Mouse (Mus musculus) megakaryocyte, adult 5-6 weeks (primary cell): Measurements from ENCODE around the gene Cfd. TPM values are rescaled to one million over a fixed set of nuclear protein-coding genes. Genes with fewer than 3 reads are reported as not detected.
"Not testable (repeated sequence)": the region's sequence is repeated elsewhere in the genome, so short reads cannot be mapped to it uniquely, and the experiment has no call there.

Experiments used
- ATAC-seq: 2 replicates; pipeline ENCODE4 v1.8.0; 2016; ENCODE audit warnings: mild to moderate bottlenecking, inconsistent platforms; ENCODE audit not compliant: poor library complexity, severe bottlenecking
- total RNA-seq, 2 experiments: library from RNA; stranded (forward) in 1 of 2; stranded (reverse) in 1 of 2; fragments of 153-499, 151-499 nt in 1 of 2; fragments of 221-1000, 200-1000 nt in 1 of 2; gene quantifications; 2 replicates each; pipeline versions ENCODE4 v1.2.3 to v1.2.4; 2015 to 2017

The Cfd gene
- total RNA-seq, 2 experiments from 2014 or later = not detected

DNA sequence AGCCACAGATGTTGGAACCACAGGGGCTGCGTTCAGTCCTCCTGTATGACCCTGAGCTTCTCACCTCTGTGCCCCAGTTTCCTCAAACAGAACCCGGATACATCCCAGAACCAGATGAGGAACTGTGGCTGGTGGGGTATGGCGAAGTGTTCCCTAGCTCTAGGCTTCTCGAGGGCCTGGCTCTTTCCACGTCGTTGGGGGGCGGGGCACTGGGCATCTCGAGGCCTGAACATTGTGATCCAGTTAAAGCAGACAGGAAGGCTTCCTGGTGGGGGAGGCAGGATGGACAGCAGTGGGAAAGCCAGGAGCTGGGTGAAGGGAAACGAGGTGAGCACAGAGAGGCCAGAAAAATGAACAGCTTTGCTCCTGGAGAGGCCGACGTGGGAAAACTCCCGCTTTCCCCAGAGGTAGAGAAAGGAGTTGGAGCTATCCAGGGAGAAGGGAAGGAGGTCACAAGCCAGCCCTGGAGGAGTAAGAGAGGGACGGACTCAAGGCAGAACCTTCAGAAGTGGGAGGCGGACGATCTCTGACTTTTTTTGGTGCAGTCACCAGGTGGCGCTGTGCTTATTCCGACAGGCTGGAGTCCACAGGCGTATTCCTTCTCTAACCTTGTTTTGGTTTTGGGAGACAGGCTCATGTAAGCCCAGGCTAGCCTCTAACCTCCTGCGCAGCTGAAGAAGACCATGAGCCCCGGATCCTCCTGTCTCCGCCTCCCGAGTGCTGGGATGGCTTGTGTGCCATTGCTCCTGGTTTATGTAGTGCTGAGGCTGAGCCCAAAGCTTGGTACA lies 7.2 kb upstream of the Cfd start:
- peak; percentile 64 for ATAC-seq

DNA sequence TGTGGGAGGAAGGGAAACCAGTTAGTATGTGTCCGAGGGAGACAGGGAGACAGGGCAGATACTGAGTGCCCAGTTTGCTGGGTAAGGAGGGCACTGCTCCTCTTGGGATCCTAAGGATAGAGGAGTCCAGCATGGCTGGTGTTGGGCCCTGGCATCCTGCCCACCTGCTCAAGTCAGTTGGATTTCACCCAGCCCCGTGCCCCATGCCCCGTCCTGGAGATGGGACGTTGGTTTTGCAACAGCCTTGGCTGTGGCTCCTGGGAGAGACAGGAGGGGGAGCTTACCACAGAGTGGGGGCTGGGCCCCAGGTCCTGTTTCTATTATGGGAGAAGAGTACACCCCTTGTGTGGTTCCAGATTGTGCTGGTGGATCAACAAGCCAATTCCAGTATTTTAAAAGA lies 6.2 kb upstream of the Cfd start:
- ATAC-seq = no peak

DNA sequence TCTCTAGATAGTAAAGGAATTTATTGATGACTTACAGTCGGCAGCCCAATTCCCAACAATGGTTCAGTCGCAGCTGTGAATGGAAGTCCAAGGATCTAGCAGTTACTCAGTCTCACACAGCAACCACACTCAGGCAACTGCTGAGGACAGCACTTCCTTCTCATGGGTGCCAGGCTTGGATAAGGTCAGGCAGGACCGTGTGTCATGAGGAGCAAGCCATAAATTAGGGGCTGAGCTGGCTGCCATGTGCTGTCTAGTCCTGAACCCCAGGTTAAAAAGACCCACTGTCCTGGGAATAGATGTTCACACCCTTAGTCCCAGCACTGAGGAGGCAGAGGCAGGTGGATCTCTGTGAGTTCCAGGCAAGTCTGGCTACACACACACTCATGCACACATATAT lies 5.7 kb upstream of the Cfd start:
- ATAC-seq = not testable (repeated sequence)

DNA sequence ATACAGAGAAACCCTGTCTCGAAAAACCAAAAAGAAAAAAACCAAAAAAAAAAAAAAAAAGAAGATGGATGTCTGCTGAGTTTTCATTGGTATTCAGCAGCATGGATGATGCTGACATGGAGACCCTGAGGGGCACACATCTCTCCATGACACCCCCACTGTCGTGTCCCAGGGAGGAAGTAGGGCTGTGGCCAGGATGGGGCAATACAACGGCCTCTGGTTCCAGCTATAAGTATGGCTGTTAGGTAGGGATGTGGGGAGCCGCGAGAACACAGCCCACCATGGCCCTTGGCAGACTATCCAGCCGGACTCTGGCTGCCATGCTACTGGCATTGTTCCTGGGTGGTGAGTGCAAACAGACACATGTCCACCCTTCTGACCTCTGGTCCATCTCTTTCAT lies 4.6 kb upstream of the Cfd start, which contains the start of gene Elane:
Gene Elane (plus strand): TSS at position 194 of the 400 bp plus-strand sequence.
- no peak for ATAC-seq

DNA sequence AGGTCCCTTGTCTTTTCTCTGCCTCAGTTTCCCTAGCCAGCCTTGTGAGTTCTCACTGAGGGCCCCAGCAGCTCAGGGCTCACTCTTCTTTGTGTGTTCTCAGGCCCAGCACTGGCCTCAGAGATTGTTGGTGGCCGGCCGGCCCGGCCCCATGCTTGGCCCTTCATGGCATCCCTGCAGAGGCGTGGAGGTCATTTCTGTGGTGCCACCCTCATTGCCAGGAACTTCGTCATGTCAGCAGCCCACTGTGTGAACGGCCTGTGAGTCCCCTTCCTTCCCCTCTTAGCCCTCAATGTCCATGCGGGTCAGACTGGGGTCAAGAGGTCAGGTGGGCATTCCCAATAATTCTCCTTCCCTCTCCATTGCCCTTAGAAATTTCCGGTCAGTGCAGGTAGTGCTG lies 4.0 kb upstream of the Cfd start:
- ATAC-seq = no peak

DNA sequence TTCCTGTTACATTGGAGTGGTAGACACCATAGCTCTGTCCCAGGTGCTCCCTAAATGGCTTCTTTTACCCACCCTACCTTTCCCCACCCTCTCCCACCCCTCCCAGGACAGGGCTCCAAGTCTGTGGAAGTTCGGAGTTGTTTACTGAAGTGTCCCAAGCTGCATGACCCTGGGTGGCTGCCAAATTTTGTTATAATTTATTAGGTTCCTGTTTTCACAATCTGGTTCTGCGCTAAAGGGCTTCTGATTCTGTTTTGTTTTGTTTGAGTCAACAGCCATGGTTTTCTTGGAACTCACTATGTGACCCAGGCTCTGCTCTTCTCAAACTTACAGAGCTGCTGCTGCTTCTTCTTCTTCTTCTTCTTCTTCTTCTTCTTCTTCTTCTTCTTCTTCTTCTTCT lies 1.3 kb upstream of the Cfd start:
- ATAC-seq = no peak

DNA sequence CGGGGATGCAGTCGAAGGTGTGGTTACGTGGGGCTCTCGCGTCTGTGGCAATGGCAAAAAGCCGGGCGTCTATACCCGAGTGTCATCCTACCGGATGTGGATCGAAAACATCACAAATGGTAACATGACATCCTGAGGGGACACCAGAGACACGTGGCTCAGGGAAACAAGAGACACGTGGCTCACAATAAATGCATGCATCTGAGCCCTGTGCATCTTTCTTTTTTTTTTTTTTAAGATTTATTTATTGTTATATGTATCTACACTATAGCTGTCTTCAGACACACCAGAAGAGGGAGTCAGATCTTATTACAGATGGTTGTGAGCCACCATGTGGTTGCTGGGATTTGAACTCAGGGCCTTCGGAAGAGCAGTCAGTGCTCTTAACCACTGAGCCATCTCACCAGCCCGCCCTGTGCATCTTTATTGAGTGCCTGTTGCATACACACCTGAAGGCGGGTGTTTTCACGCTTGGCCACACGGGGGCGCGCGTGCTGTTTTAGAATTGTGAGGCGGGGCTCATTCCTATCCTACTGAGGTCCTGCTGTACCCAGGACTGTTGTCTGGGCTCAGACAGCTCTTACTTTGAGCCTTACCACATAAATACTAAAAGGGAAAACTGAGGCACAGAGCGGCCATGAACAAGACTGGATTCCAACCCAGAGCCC lies 1.9 kb downstream of the Cfd start:
- ATAC-seq = peak; percentile 95

DNA sequence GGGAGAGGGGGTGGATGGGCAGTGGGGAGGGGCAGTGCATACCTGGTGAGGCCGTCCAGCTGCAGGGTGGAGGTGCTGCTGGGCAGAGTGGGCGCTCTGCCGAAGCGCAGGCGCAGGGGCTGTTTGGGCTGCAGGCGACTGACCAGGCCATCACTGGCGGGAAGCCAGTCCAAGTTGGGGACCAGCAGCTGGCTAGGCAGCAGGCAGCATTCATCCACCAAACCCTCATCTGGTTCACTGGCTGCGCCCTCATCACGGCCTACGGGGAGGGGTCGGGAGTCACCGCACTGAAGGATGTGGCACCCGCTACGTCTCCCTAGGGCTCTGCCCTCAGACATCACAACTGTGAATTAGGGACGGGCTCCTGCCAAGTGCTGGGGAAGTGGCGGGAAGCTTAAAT lies 5.7 kb downstream of the Cfd start:
- no peak for ATAC-seq

DNA sequence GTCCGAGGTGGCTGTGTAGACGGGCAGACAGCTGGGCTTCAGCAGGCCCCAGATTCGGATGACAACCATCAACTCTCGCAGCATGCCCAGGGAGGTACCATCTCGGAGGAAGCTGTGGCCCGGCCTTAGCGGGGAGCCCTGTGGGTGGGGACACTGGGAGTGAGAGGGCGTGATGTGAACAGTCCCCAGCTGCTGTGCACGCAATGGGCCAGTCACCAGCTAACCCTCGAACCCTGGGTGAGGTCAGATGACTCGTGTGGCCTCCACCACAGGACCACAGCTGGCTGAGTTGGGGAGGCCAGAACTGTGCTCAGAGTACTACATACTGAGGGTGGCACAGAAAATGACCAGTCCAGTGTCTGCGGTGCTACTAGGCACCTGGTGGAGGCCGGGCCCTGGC lies 6.2 kb downstream of the Cfd start:
- ATAC-seq = 0 out of 2 replicates have a peak, but pooled peaks have one; percentile 13

DNA sequence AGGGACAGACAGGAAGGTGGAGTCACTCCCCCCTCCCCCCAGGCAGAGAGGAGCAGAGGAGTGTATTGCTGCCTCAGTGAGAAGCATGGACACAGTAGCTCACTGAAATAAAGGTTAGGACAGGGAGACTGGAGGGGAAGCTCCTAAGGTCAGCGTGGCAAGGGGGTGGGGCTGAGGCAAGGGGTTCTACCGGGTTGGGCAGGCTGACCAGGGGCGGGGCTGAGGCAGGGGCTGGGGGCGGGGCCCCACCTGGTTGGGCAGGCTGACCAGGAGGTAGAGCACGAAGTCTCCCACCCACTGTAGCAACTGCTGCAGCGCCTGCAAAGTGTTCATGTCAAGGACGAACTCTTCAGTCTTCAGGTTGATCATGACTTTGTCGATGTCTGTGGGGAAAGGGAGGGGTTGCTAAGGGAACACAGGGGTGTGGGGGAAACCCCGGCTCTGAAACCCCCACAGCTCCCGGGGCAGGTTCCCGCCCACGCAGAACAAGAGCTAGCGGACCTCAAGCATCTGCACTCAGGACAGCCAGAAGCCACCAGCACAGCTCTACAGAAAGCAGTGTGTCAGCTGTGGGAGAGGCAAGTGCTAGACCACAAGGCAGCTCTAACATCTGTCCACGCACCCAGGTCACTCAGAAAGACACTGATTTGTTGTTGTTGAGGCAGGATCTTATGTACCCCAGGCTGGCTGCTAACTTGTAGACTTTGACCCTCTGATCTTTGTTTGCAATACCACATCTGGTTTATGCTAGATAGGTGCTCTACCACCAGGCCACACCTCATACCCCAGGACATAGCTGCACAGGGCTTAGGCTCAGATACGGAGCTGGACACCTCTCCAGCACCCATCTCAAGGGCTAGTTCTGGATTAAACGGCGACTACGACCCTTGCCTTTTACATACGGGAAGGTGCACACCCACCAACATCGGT lies 6.9 kb downstream of the Cfd start:
- ATAC-seq = no peak

DNA sequence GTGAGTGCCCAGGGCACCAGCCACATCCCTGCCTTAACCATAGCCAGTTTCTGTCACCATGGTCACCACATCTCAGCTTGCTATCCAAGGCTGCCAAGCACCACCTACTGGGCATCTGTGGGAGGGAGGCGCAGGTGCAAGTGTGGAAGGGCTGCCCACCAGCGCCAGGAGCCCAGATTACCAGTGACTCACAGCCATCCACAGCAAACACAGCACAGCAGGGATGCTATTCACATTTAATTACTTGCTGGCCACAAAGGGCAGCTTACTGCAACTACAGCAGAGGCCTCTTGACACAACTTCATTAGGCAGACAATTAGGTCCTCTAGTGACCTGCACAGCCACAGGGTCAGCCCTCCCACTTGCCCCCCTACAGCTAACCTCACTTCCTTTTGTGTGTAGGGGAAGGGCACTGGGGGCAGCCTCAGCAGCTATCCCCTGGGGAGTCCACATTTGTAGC lies 10.3 kb downstream of the Cfd start:
- no peak for ATAC-seq

DNA sequence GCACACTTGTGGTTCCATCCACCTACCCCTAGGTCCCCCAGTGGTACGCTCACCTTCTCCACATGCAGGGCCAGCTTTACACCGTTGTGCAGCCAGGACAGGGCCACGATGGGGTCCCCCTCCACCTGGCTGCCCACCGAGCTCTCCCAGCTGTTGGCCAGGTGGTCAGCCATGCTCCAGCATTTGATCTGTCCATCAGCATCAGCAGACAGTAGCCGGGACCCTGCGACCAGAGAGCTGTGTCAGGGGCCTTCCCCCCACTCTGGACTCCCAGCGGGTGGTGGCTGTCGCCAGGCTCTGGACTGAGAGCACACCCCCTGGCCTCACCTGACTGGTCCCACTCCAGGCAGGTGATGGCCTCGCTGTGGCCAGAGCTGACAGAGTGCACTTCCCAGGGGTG lies 16.1 kb downstream of the Cfd start:
- no peak for ATAC-seq

DNA sequence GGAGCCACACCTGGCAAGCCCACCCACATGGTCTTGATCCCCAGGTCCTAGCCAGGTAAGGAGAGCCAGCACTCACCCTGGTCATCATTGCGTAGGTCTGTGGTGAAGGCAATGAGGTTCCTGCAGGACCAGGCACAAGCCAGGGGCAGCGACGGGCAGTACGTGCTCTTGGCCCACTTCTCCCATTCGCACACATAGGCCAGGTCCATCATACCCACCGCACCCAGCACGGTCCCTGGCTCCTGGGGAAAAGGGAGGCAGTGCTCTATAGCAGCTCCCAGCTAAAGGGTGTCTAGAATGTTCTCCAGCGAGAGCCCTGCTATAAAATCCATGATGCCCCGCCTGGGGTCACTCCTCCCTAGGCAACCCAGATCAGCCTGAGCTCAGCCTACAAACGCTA lies 16.8 kb downstream of the Cfd start:
- ATAC-seq = no peak

DNA sequence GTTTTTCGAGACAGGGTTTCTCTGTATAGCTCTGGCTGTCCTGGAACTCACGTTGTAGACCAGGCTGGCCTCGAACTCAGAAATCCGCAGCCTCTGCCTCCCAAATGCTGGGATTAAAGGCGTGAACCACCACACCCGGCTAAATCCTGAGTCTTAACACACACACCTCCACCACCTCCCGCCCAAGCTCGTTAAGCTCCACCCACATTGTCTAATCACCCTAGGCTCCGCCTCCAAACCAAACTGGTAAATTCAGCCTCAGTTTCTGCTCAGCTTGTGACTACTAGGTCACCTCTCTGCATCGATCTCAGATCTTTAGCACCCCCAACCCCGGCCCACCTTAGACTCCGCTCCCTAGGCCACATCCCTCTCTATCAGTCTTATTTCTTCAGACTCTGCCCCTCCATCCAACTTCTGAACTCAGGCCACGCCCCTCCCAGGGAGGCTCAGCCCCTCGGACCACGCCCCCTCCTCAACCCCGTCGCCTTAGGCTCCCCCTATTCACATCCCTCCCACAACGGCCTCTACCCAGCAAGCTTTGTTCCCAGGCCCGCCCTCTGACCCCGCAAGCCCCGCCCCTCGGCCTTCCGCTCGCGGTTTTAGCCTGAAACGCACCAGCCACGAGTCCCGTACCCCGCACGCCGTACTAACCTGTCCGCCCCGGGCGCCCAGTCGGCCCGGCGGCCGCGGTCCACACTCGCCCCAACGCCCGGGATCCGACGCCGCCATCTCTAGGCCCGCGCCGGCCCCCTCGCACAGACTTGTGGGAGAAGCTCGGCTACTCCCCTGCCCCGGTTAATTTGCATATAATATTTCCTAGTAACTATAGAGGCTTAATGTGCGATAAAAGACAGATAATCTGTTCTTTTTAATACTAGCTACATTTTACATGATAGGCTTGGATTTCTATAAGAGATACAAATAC lies 17.8 kb downstream of the Cfd start, which contains the start of gene Med16:
Gene Med16 (minus strand): TSS at position 757 of the 925 bp plus-strand sequence.
- ATAC-seq = peak; percentile 96

DNA sequence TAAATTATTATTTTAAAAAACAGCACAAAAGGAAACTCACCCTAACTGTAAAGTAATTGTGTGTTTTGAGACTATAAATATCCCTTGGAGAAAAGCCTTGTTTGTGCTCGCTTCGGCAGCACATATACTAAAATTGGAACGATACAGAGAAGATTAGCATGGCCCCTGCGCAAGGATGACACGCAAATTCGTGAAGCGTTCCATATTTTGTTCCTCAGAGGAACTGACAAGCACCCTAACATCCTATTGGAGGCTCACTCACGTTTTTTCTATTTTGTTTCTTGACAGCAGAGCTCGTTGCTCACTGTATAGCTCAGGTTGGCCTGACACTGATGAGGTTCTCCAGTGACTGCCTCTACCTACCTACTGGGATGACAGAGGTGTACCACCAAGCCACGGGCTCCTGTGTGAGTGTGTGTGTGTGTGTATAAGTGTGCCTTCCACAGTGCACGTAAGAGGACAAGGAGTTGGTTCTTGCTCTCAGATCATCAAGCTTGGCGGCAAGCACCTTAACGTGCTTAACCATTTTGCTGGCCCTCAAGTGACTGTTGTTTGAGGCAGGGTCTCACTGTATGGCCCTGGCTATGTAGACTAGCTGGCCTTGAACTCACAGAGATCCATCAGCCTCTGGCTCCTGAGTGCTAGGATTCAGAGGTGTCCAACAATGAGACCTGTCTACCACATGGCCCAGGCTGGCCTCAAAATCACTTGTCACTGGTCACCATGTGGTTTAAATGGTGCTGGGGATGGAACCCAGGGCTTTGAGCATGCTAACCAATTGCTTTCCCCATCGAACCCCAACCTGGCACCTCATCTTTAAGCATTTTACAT lies 18.7 kb downstream of the Cfd start:
- ATAC-seq = peak; percentile 8; the same call in 1 of the 2 replicates

DNA sequence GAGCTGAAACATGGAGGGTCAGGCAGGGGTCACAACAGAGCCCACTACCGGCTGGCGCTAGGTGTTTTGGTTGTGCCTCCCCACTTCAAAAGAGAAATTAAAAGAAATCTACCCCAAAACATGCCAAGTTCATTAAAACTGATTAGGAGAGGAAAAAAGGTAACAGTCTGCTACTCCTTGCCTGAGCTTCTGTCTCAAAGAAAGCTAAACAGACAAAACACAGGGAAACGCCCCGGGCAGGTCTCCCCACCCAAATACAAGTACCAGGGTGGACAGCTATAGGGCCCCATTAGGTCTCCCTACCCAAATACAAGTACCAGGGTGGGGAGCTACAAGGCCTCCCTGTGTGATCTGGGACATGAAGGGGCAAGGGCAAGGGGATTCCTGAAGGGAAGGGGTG lies 19.9 kb downstream of the Cfd start, which contains the start of gene Gm26602:
Gene Gm26602 (plus strand): TSS at position 301 of the 400 bp plus-strand sequence.
- ATAC-seq = no peak

DNA sequence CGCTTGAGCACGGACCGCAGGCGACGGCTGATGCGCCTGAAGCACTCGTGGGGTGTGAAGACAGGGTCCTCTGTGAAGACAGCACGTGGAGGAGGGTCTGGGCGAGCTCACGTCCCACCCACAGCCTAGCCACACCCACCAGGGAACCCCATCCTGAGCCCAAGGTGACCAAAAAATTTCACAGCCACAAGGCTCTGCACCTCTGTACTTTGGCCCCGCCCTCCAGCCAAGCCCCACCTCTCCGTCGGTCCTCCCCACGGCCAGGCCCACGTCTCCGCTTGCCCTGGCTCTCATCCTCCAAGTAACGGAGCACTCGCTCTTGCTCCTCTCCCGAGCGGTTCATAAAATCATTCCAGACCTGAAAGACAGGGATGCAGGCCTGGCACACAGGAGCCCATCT lies 21.8 kb downstream of the Cfd start:
- ATAC-seq = no peak

DNA sequence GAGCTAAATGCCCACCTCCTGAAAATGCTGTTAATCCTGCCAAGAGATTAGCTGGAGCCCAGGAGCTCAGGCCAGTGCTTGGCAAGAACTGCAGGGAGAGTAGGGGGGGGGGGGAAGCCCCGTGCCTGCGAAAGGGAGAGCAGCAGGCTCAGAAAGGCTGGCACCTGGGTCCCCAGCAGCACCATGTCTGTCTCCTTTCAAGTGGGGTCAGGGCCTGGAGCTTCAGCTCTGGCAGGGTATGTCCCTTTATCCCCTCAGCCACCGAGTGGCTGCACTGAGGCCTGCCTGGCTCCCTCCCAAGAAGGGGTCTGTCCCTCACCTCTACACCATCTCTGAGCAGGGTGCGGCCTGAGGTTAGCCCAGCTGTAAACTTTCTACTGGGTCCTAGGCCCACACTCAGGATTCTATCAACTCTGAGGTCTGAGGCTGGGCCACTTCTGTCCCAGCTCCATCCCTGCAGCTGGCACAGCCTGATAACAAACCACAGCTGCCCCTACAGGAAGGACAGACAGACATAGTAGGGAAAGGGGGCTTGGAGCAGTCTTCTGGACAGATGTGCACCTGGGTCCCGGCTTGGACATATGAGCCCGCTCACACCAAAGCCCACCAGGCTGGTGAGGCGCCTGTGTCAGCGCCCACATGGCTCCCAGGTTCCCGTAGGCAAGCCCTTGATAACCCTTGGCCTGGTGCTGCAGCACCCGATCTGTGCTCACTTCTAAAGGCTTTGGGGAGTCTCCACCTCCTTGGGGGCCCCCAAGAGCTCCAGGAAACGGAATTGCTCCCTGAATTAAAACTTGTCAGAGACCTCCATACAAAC lies 23.7 kb downstream of the Cfd start:
- no peak for ATAC-seq
